Mouse (Mus musculus): ENCODE measurements around the gene Eef1akmt1. TPM values are rescaled to one million over a fixed set of nuclear protein-coding genes. Genes with fewer than 3 reads are reported as not detected.
A peak's percentile ranks its signal among the peaks of the same experiment; 100 is the strongest.

Eef1akmt1 gene
- polyA plus RNA-seq, 1 experiment from 2014 or later: 84.4 TPM

DNA sequence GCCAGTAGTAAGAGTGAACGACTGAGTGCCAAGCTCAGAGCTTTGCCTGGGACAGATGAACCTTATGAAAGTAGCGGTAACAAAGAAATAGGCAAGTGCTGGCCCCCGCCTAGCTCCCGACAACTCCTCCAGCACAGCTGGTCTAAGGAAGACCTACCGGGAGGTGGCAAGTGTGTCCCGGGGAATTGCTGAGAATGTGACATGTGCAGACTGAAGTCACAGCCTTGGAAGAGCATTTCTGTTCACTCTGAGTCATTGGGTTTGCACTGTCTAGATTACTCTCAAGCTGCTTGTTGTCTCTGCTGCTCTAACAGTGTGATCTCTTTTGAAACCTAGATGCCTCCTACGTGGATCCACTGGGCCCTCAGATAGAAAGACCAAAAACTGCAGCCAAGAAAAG is 54.4 kb downstream of the Eef1akmt1 start:
- Histone ChIP-seq H3K27me3 (ENCODE audit: insufficient read depth, low read length) (no peaks in the 10 kb centered on the region), H3K36me3 (ENCODE audit: insufficient read depth, low read length) (no peaks in the 10 kb centered on the region), H3K9me3 (replicated peaks; ENCODE audit: low read length) (no peaks in the 10 kb centered on the region), H3K27ac (no peak overlapping the region), H3K9ac (ENCODE audit: low read depth, low read length) (no peak overlapping the region), H3K4me2 (ENCODE audit: low read length) (no peak overlapping the region), H3K4me1 (replicated peaks; ENCODE audit: insufficient read depth, low read length) (no peaks in the 10 kb centered on the region), H3K4me3 (replicated peaks; ENCODE audit: low read depth, low read length) (no peak overlapping the region)
- no peak for TF ChIP-seq CTCF (IDR thresholded peaks at IDR 0.05; ENCODE audit: low read depth)
- DNase-seq (ENCODE audit: low spot score) (no peak), ATAC-seq (replicated peaks; ENCODE audit: low FRiP score, low read depth) (no peak)
- 85% methylated on average over 7 of the region's 7 CpGs for WGBS

GRCm38 (mm10) chr14:57515156-57515762 is 56.2 kb downstream of the Eef1akmt1 start:
- no peak overlapping the region for H3K9ac ChIP-seq (ENCODE audit: low read depth, low read length)
- no peak for ATAC-seq (replicated peaks; ENCODE audit: low FRiP score, low read depth)
- no peaks in the 10 kb centered on the region for H3K27me3 ChIP-seq (ENCODE audit: insufficient read depth, low read length)
- DNase-seq (ENCODE audit: low spot score): no peak
- H3K36me3 ChIP-seq (ENCODE audit: insufficient read depth, low read length): no peaks in the 10 kb centered on the region
- no peak overlapping the region for H3K4me3 ChIP-seq (replicated peaks; ENCODE audit: low read depth, low read length)
- no peak overlapping the region for H3K27ac ChIP-seq
- no peak for TF ChIP-seq CTCF (IDR thresholded peaks at IDR 0.05; ENCODE audit: low read depth)
- no peaks in the 10 kb centered on the region for H3K4me1 ChIP-seq (replicated peaks; ENCODE audit: insufficient read depth, low read length)
- 62% methylated on average over 6 of the region's 6 CpGs for WGBS
- H3K9me3 ChIP-seq (replicated peaks; ENCODE audit: low read length): no peaks in the 10 kb centered on the region
- H3K4me2 ChIP-seq (ENCODE audit: low read length): no peak overlapping the region

- H3K4me3 ChIP-seq (replicated peaks; ENCODE audit: low read depth, low read length): no peak overlapping the region
- H3K36me3 ChIP-seq (ENCODE audit: insufficient read depth, low read length): no peaks in the 10 kb centered on the region
- no peaks in the 10 kb centered on the region for H3K27me3 ChIP-seq (ENCODE audit: insufficient read depth, low read length)
- H3K4me2 ChIP-seq (ENCODE audit: low read length): no peak overlapping the region
- no peak for DNase-seq (ENCODE audit: low spot score)
- ATAC-seq (replicated peaks; ENCODE audit: low FRiP score, low read depth): no peak
- H3K9me3 ChIP-seq (replicated peaks; ENCODE audit: low read length): no peaks in the 10 kb centered on the region
- H3K27ac ChIP-seq: no peak overlapping the region
- TF ChIP-seq CTCF (IDR thresholded peaks at IDR 0.05; ENCODE audit: low read depth): peak; percentile 20; the same call in 1 of the 2 replicates
- no peak overlapping the region for H3K9ac ChIP-seq (ENCODE audit: low read depth, low read length)
- WGBS: 49% methylated on average over 6 of the region's 6 CpGs
- no peaks in the 10 kb centered on the region for H3K4me1 ChIP-seq (replicated peaks; ENCODE audit: insufficient read depth, low read length)
Measured at GRCm38 (mm10) chr14:57509554-57509953, 61.9 kb downstream of the Eef1akmt1 start.

- Histone ChIP-seq H3K27me3 (ENCODE audit: insufficient read depth, low read length) (no peaks in the 10 kb centered on the region), H3K4me2 (ENCODE audit: low read length) (no peak overlapping the region), H3K9ac (ENCODE audit: low read depth, low read length) (no peak overlapping the region), H3K4me3 (replicated peaks; ENCODE audit: low read depth, low read length) (no peak overlapping the region), H3K36me3 (ENCODE audit: insufficient read depth, low read length) (no peaks in the 10 kb centered on the region), H3K4me1 (replicated peaks; ENCODE audit: insufficient read depth, low read length) (no peaks in the 10 kb centered on the region), H3K9me3 (replicated peaks; ENCODE audit: low read length) (no peaks in the 10 kb centered on the region), H3K27ac (no peak overlapping the region)
- TF ChIP-seq CTCF (IDR thresholded peaks at IDR 0.05; ENCODE audit: low read depth): no peak
- ATAC-seq (replicated peaks; ENCODE audit: low FRiP score, low read depth): no peak
- 90% methylated on average over 6 of the region's 6 CpGs for WGBS
- DNase-seq (ENCODE audit: low spot score): no peak
Measured at GRCm38 (mm10) chr14:57503729-57504128, 67.7 kb downstream of the Eef1akmt1 start.

Other genes with a start within 250 kb of the Eef1akmt1 start
- 100 and 105 TPM in 2 replicates for gene Cryl1, start 173.1 kb downstream of the Eef1akmt1 start, polyA plus RNA-seq (2015; fragmentation: Nextera tagmentation; extraction: Ambion mirVana)
- gene Ift88, start 147.6 kb downstream of the Eef1akmt1 start, polyA plus RNA-seq (2015; fragmentation: Nextera tagmentation; extraction: Ambion mirVana): 9.3 and 10.8 TPM in 2 replicates
- gene Il17d, start 46.8 kb downstream of the Eef1akmt1 start, polyA plus RNA-seq (2015; fragmentation: Nextera tagmentation; extraction: Ambion mirVana): 2.3 and 3.6 TPM in 2 replicates
- 11.0 TPM in 2 replicates for gene Xpo4, start 93.8 kb upstream of the Eef1akmt1 start, polyA plus RNA-seq (2015; fragmentation: Nextera tagmentation; extraction: Ambion mirVana)
- not detected in 2 replicates for gene Gm49361, start 174.5 kb upstream of the Eef1akmt1 start, polyA plus RNA-seq (2015; fragmentation: Nextera tagmentation; extraction: Ambion mirVana)
- 22.0 and 24.2 TPM in 2 replicates for gene Lats2, start 186.8 kb upstream of the Eef1akmt1 start, polyA plus RNA-seq (2015; fragmentation: Nextera tagmentation; extraction: Ambion mirVana)
- 17.3 and 17.9 TPM in 2 replicates for gene Sap18, start 226.6 kb upstream of the Eef1akmt1 start, polyA plus RNA-seq (2015; fragmentation: Nextera tagmentation; extraction: Ambion mirVana)

Data from kidney, postnatal 0 days (tissue).